Mouse (Mus musculus) lung, embryonic 14.5 days (tissue): ENCODE measurements at regions not wholly inside any gene's neighbourhood (a gene's known extent, or its start where the extent isn't known, plus 50 kb on each side); places are given as distances from the start of the nearest gene placed in this dataset.

Experiments used
- ATAC-seq: fragments of 200-750 bp; cut with Nextera tagmentation; 2 replicates; pipeline ENCODE4 v1.8.0; 2017; ENCODE audit warnings: mild to moderate bottlenecking, moderate TSS enrichment, moderate library complexity; ENCODE audit not compliant: insufficient read depth
- DNase-seq: peaks from one replicate; pipeline ENCODE4 v3.0.0-alpha.2; 2015
- H3K27ac ChIP-seq: fragments of 300-500 bp; sonication (generic); 2 replicates; pipeline ENCODE4 v1.5.1; 2014; ENCODE audit warnings: low read depth, mild to moderate bottlenecking, moderate library complexity
- H3K27me3 ChIP-seq: fragments of 300-500 bp; sonication (generic); 2 replicates; pipeline ENCODE4 v1.6.1; 2014; ENCODE audit warnings: low read length, control low read depth; ENCODE audit not compliant: insufficient read depth
- H3K36me3 ChIP-seq: fragments of 300-500 bp; sonication (generic); 2 replicates; pipeline ENCODE4 v1.6.1; 2014; ENCODE audit warnings: control low read depth; ENCODE audit not compliant: insufficient read depth
- H3K4me1 ChIP-seq: fragments of 300-500 bp; sonication (generic); 2 replicates; pipeline ENCODE4 v1.6.1; 2014; ENCODE audit warnings: antibody characterized with exemption, control low read depth; ENCODE audit not compliant: insufficient read depth
- H3K4me2 ChIP-seq: fragments of 300-500 bp; sonication (generic); 2 replicates; pipeline ENCODE4 v1.6.1; 2014; ENCODE audit warnings: mild to moderate bottlenecking
- H3K4me3 ChIP-seq: fragments of 300-500 bp; sonication (generic); 2 replicates; pipeline ENCODE4 v1.5.1; 2014; ENCODE audit warnings: low read depth, low read length
- H3K9ac ChIP-seq: fragments of 300-500 bp; sonication (generic); 2 replicates; pipeline ENCODE4 v1.6.1; 2014
- H3K9me3 ChIP-seq: fragments of 300-500 bp; sonication (generic); 2 replicates; pipeline ENCODE4 v1.6.1; 2016; ENCODE audit warnings: low read depth, low read length, control low read depth
- CTCF ChIP-seq: IDR thresholded peaks from 2 replicates; pipeline ENCODE4 v1.5.1; 2016; ENCODE audit warnings: antibody characterized with exemption, low read depth
- WGBS: fragments of 180-500 bp; shearing (Covaris S2); extraction: QIAGEN DNeasy Blood & Tissue Kit; methylation state at CpG from one replicate; pipeline ENCODE4 v1.1.7; 2014; 5-methylcytosine and 5-hydroxymethylcytosine counted together

DNA sequence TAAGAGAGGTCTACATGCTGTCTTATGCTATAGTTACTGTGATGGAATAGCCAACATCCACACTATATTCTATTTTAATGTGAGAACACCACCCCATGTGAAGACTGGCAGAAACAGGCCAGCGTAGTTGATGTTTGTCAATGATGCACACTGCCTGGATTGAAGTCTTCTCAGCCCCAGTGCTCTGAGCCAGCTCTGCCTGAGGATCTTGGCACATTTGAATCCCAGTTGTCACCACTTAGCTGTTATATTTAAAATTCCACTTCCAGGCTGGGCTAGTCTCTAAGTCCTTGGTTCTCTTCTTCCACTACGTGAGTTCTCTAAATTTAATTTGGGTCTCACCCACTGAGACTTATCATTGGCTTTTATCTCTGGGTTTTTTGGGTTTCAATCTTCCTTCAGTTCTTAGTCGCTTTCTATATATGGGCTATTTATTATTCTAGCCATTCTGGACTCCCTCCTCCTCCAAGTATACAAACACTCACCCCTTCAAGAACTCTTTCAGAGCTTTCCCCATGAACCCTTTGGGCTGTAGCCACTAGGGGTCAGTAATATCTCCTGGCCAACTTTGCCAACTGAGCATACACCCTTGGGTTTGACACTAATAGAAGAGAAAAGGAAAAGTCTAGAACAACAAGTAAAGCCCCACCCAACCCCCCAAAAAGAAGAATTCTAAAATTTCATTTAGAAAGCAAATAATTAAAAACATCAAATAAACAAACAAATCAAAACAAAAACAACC lies 110.0 kb downstream of the Cog6 start:
- Histone ChIP-seq H3K4me2 (no peak overlapping the region), H3K4me1 (no peaks in the 10 kb centered on the region), H3K36me3 (no peaks in the 10 kb centered on the region), H3K4me3 (no peak overlapping the region), H3K27me3 (no peaks in the 10 kb centered on the region), H3K9ac (no peak overlapping the region), H3K9me3 (no peaks in the 10 kb centered on the region), H3K27ac (no peak overlapping the region)
- TF ChIP-seq CTCF: peak; percentile 37; the same call in 1 of the 2 replicates
- ATAC-seq: no peak
- DNase-seq: peak; percentile 25
- WGBS: 79% methylated on average over 3 of the region's 3 CpGs

DNA sequence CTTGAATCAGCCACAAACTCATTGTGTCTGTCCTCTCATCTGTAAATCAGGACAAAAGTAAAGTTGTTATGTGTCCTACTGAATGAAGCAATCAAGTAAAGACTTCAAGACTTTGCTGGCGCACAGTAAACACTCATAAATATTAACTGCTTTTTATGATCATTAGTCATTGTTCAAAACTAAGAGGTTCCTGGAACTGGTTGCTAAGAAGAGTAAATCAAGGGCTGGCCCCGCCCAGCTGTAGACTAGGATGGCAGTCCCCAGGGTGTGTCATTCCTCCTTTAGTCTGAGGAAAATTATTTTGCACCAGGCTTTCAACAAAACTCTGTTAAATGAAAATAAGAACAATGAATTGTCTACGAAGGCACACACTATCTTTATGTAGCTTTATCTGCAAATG lies 113.0 kb downstream of the Cog6 start:
- WGBS: 84% methylated on average over 3 of the region's 3 CpGs

DNA sequence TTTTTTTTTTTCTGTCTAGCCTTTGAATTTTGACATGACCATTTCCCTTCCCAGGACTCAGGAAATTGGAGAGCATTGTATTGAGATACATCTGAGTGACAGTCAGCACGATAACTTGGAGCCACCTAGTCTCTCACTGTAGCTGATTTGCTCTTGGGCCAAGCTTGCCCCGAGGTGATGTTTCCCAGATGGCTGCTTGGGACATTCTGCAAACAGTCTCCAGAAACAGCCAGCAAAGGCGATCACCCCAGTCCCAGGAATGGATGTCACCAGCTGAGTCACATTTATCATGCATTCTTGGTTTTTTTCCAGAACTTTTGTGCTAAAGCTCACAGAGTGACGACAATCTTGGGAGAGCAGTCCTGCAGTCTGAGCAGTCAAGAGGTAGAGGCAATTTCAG lies 119.4 kb downstream of the Cog6 start:
- peak; percentile 69 for ATAC-seq
- Histone ChIP-seq H3K27ac (no peak overlapping the region), H3K9ac (no peak overlapping the region), H3K36me3 (no peaks in the 10 kb centered on the region), H3K4me2 (no peak overlapping the region), H3K27me3 (no peaks in the 10 kb centered on the region), H3K9me3 (no peaks in the 10 kb centered on the region), H3K4me3 (no peak overlapping the region), H3K4me1 (peaks cover 5% of the 10 kb centered on the region; the same call in 1 of the 2 replicates)
- WGBS: 31% methylated on average over 4 of the region's 4 CpGs
- TF ChIP-seq CTCF: no peak
- DNase-seq: peak; percentile 81

More for the DNA sequence above, 113.0 kb downstream of the Cog6 start:
- Histone ChIP-seq H3K27ac (no peak overlapping the region), H3K4me2 (no peak overlapping the region), H3K4me3 (no peak overlapping the region), H3K9ac (no peak overlapping the region), H3K9me3 (no peaks in the 10 kb centered on the region), H3K4me1 (no peaks in the 10 kb centered on the region), H3K36me3 (no peaks in the 10 kb centered on the region), H3K27me3 (no peaks in the 10 kb centered on the region)
- DNase-seq (no peak), ATAC-seq (no peak)
- no peak for TF ChIP-seq CTCF

DNA sequence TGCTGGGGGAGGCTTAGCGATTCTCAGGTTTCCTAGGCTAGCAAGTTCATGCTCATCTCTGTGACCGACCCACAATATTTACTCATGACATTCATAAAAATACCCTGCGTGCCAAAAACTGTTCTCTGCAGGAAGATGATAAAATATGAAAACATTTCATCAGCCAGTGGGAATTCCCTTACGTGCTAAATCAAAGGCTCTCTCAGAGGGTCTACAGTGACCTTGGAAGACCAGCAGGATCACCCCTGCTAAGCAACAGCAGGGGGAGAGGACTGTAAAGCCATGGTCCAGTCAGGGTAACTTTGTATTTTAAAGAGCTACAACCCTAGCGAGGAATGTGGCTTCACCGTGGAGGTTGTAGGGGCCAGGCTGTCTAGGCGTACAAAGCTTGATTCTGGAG lies 120.6 kb downstream of the Cog6 start:
- Histone ChIP-seq H3K27ac (no peak overlapping the region), H3K9ac (no peak overlapping the region), H3K36me3 (no peaks in the 10 kb centered on the region), H3K4me2 (no peak overlapping the region), H3K27me3 (no peaks in the 10 kb centered on the region), H3K4me1 (peaks cover 5% of the 10 kb centered on the region; the same call in 1 of the 2 replicates), H3K9me3 (no peaks in the 10 kb centered on the region), H3K4me3 (no peak overlapping the region)
- ATAC-seq (no peak), DNase-seq (no peak)
- 70% methylated on average over 7 of the region's 7 CpGs for WGBS
- no peak for TF ChIP-seq CTCF

DNA sequence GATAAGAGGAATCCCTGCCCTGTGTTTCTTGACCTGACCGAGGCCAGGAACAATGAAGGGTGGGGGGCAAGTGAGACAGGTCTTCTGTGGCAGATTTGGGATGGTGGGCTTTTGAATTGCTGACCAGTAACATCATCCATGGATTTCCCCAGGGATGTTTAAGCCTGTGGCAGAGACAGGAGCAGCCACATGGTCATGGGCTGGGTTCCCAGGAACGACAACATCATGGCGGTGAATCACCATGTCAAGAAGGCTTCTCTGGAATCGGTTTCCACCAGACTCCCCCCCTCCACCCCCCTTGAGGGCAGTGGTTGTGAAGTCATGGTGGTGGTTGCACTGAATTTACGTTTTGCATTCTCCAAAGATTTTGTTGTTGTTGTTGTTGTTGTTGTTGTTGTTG lies 121.3 kb downstream of the Cog6 start:
- H3K36me3 ChIP-seq: no peaks in the 10 kb centered on the region
- H3K9ac ChIP-seq: no peak overlapping the region
- H3K9me3 ChIP-seq: no peaks in the 10 kb centered on the region
- H3K4me2 ChIP-seq: no peak overlapping the region
- H3K4me1 ChIP-seq: peaks cover 5% of the 10 kb centered on the region; the same call in 1 of the 2 replicates
- no peak overlapping the region for H3K4me3 ChIP-seq
- no peak for ATAC-seq
- WGBS: 85% methylated on average over 5 of the region's 5 CpGs
- no peaks in the 10 kb centered on the region for H3K27me3 ChIP-seq
- no peak for TF ChIP-seq CTCF
- no peak for DNase-seq
- H3K27ac ChIP-seq: no peak overlapping the region

DNA sequence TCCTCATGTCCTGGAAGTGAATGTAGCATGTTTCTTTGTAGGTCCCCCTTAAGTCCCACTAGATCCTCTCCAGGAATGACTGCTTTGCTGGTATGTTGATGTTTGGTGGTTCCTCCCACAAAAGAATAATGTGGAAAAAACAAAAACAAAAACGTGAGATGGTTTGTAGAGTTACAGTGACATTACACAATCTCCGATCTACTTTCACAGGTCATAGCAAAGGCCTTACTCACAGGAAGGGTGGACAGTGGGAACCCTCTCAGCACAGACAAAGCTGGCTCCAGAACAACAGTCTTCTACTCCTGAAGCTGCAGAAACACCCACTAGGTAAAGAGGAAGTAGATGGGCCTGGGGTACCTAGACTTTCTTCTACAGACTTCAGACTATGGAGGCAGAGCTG lies 122.2 kb downstream of the Cog6 start:
- WGBS: 83% methylated on average over 2 of the region's 2 CpGs

DNA sequence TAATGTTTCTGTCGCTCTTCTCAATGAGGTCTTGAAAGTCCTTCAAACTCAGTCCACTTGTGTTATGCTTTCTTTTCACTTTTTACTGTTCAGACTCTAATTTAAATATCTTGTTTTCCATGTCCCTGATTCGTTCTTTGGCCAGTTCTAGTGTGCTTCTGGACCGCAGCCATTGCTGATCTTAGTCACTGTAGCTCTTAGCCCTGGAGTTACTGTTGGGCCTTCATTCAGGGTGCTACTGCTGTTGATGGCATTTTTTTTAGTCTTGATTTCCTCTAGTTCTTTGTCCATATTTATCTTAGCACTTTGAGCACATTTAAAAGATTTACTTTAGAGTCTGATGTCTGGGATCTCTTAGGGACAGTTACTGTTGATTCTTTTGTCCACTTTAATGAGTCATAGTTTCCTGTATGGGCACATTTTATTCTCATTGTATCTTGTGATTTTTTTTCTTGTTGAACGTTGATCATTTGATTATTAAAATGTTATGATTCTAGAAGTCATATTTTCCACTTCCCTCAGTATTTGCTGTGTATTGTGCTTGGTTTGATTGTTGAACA lies 127.8 kb downstream of the Cog6 start:
- H3K27me3 ChIP-seq: no peaks in the 10 kb centered on the region

More for the DNA sequence above, 122.2 kb downstream of the Cog6 start:
- ATAC-seq (no peak), DNase-seq (no peak)
- Histone ChIP-seq H3K27ac (no peak overlapping the region), H3K36me3 (no peaks in the 10 kb centered on the region), H3K4me1 (peaks cover 5% of the 10 kb centered on the region; the same call in 1 of the 2 replicates), H3K4me2 (no peak overlapping the region), H3K9ac (no peak overlapping the region), H3K9me3 (no peaks in the 10 kb centered on the region), H3K27me3 (no peaks in the 10 kb centered on the region), H3K4me3 (no peak overlapping the region)
- TF ChIP-seq CTCF: no peak

More for the DNA sequence above, 127.8 kb downstream of the Cog6 start:
- no peak overlapping the region for H3K4me2 ChIP-seq
- H3K4me3 ChIP-seq: no peak overlapping the region
- ATAC-seq (no peak), DNase-seq (no peak)
- no peaks in the 10 kb centered on the region for H3K9me3 ChIP-seq
- no peaks in the 10 kb centered on the region for H3K36me3 ChIP-seq
- no peak for TF ChIP-seq CTCF
- no peak overlapping the region for H3K9ac ChIP-seq
- H3K27ac ChIP-seq: no peak overlapping the region
- WGBS: 63% methylated on average over 4 of the region's 4 CpGs
- no peaks in the 10 kb centered on the region for H3K4me1 ChIP-seq
